Mouse (Mus musculus) ES-Bruce4 (cell line): ENCODE results near the gene Tex37. TPM values are rescaled to one million over a fixed set of nuclear protein-coding genes. Genes with fewer than 3 reads are reported as not detected.

Experiments
- H3K27ac ChIP-seq: 2 replicates; pipeline ENCODE4 v1.5.1; 2012; ENCODE audit warnings: low read length, inconsistent platforms; ENCODE audit not compliant: insufficient read depth
- H3K27me3 ChIP-seq: 2 replicates; pipeline ENCODE4 v1.6.1; 2012; ENCODE audit warnings: mild to moderate bottlenecking, low read length, inconsistent platforms; ENCODE audit not compliant: control insufficient read depth, poor library complexity, insufficient read depth, severe bottlenecking
- H3K36me3 ChIP-seq: 2 replicates; pipeline ENCODE4 v1.6.1; 2012; ENCODE audit warnings: inconsistent platforms, mild to moderate bottlenecking, low read length, moderate library complexity; ENCODE audit not compliant: control insufficient read depth, poor library complexity, insufficient read depth, severe bottlenecking
- H3K4me1 ChIP-seq: one replicate; pipeline ENCODE4 v1.8.1; 2011; ENCODE audit warnings: low read length; ENCODE audit not compliant: control insufficient read depth, insufficient read depth
- H3K4me3 ChIP-seq: 2 replicates; pipeline ENCODE4 v1.5.1; 2011; ENCODE audit warnings: low read depth, mild to moderate bottlenecking, low read length
- H3K9ac ChIP-seq: 2 replicates; pipeline ENCODE4 v1.6.1; 2012; ENCODE audit warnings: low read depth, mild to moderate bottlenecking, inconsistent platforms; ENCODE audit not compliant: poor library complexity, severe bottlenecking
- H3K9me3 ChIP-seq: replicated peaks from 2 replicates; pipeline ENCODE4 v1.6.1; 2012; ENCODE audit warnings: mild to moderate bottlenecking, low read length, inconsistent platforms; ENCODE audit not compliant: control insufficient read depth, poor library complexity, insufficient read depth, severe bottlenecking
- CTCF ChIP-seq: IDR thresholded peaks from one replicate; pipeline ENCODE4 v1.8.1; 2011; ENCODE audit warnings: low read depth, low read length
- EP300 ChIP-seq: IDR thresholded peaks from 2 replicates; pipeline ENCODE4 v1.6.1; 2011; ENCODE audit warnings: low read depth, low read length; ENCODE audit not compliant: insufficient read depth
- POLR2A ChIP-seq: IDR thresholded peaks from one replicate; pipeline ENCODE4 v1.8.1; 2011; ENCODE audit warnings: low read length; ENCODE audit not compliant: insufficient read depth
- polyA plus RNA-seq: library from polyadenylated mRNA; stranded (reverse); fragments of >200 nt; gene quantifications from 2 replicates; pipeline ENCODE4 v1.2.4, GENCODE M21; 2011; ENCODE audit warnings: low read depth; ENCODE audit not compliant: missing spikeins, insufficient read depth, insufficient read length

Gene Tex37
- polyA plus RNA-seq, 1 experiment: not detected

GRCm38 (mm10) chr6:70903689-70904088 is 15.0 kb downstream of the Tex37 start:
- Histone ChIP-seq H3K27ac (no peak overlapping the region), H3K4me3 (no peak overlapping the region), H3K9me3 (no peaks in the 10 kb centered on the region), H3K27me3 (no peaks in the 10 kb centered on the region), H3K4me1 (no peaks in the 10 kb centered on the region), H3K9ac (no peak overlapping the region), H3K36me3 (0 out of 2 replicates have a peak, but pooled peaks cover 7% of the 10 kb centered on the region)
- TF ChIP-seq POLR2A (no peak), CTCF (no peak), EP300 (no peak)

GRCm38 (mm10) chr6:70899594-70900003 is 19.1 kb downstream of the Tex37 start:
- TF ChIP-seq EP300 (peak; percentile 2; the same call in 1 of the 2 replicates), CTCF (no peak)
- Histone ChIP-seq H3K4me1 (no peaks in the 10 kb centered on the region), H3K36me3 (peaks cover 12% of the 10 kb centered on the region; the same call in 1 of the 2 replicates), H3K27ac (no peak overlapping the region), H3K9me3 (no peaks in the 10 kb centered on the region), H3K27me3 (no peaks in the 10 kb centered on the region), H3K9ac (no peak overlapping the region), H3K4me3 (no peak overlapping the region)

DNA sequence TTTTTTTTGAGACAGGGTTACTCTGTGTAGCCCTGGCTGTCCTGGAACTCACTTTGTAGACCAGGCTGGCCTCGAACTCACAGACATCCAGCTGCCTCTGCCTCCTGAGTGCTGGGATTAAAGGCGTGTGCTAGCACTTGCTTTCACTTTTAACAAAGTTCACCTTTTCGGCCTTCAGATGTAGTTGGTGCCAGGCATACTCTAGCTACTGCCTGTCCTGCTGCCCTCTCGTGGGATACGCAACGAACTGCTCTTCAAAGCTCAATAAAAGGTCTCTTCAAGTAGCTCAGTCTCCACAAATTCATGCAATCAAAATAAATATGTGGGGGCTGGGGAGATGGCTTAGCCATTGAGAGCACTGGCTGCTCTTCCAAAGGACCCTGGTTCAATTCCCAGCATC is 20.6 kb downstream of the Tex37 start:
- H3K4me3 ChIP-seq: no peak overlapping the region
- no peaks in the 10 kb centered on the region for H3K27me3 ChIP-seq
- H3K36me3 ChIP-seq: peaks cover 11% of the 10 kb centered on the region; the same call in 1 of the 2 replicates
- no peak overlapping the region for H3K9ac ChIP-seq
- H3K9me3 ChIP-seq: no peaks in the 10 kb centered on the region
- H3K4me1 ChIP-seq: no peaks in the 10 kb centered on the region
- H3K27ac ChIP-seq: no peak overlapping the region
- no peak for TF ChIP-seq POLR2A
- peak; percentile 14 for TF ChIP-seq CTCF

- H3K4me3 ChIP-seq: no peak overlapping the region
- peaks cover 2% of the 10 kb centered on the region for H3K4me1 ChIP-seq
- H3K27me3 ChIP-seq: no peaks in the 10 kb centered on the region
- no peak overlapping the region for H3K27ac ChIP-seq
- H3K9me3 ChIP-seq: no peaks in the 10 kb centered on the region
- TF ChIP-seq POLR2A (no peak), EP300 (no peak), CTCF (no peak)
- H3K9ac ChIP-seq: no peak overlapping the region
- peaks cover 8% of the 10 kb centered on the region; the same call in 1 of the 2 replicates for H3K36me3 ChIP-seq
These were observed 30.7 kb downstream of the Tex37 start for GRCm38 (mm10) chr6:70887993-70888392.

GRCm38 (mm10) chr6:70880714-70881304 is 37.9 kb downstream of the Tex37 start:
- Histone ChIP-seq H3K27me3 (no peaks in the 10 kb centered on the region), H3K27ac (no peak overlapping the region), H3K4me1 (no peaks in the 10 kb centered on the region), H3K4me3 (no peak overlapping the region), H3K9ac (no peak overlapping the region), H3K9me3 (no peaks in the 10 kb centered on the region), H3K36me3 (peaks cover 12% of the 10 kb centered on the region)
- peak; percentile 70 for TF ChIP-seq CTCF
- TF ChIP-seq POLR2A: no peak
- no peak for TF ChIP-seq EP300

DNA sequence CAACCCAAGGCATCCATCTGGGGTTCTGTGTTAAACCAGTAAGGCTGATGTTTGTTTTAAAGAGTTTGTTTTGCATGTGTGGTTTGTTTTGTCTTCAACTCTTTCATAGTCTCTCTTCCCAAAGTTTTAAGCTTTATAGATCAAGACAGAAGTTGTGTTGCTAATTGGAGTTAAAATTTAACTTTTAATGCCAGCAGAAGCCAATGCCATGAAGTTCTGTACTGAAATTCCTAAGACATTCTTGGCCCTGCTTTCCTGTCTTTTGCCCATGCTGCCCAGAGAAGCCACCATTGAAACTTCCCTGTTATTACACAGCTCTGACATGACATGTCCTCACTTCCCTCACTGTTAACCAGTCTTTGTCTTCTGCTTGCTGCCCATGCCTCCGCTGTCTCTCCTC is 43.7 kb downstream of the Tex37 start:
- no peak overlapping the region for H3K4me3 ChIP-seq
- TF ChIP-seq POLR2A (no peak), CTCF (no peak), EP300 (no peak)
- H3K27me3 ChIP-seq: no peaks in the 10 kb centered on the region
- H3K9me3 ChIP-seq: no peaks in the 10 kb centered on the region
- no peaks in the 10 kb centered on the region for H3K4me1 ChIP-seq
- H3K27ac ChIP-seq: no peak overlapping the region
- H3K36me3 ChIP-seq: peaks cover 7% of the 10 kb centered on the region; the same call in 1 of the 2 replicates
- no peak overlapping the region for H3K9ac ChIP-seq
